Mouse (Mus musculus) urinary bladder, postnatal 14 days (tissue): ENCODE data around the gene B3gnt9.
A peak's percentile ranks its signal among the peaks of the same experiment; 100 is the strongest.

ENCODE experiments used
- DNase-seq: peaks from one replicate; pipeline ENCODE4 v3.0.0; 2021; ENCODE audit warnings: low spot score

B3gnt9 gene

GRCm38 (mm10) chr8:105281821-105282220 lies 26.9 kb upstream of the B3gnt9 start:
- DNase-seq, result no peak

- no peak for DNase-seq
Measured at GRCm38 (mm10) chr8:105280567-105280966, 25.6 kb upstream of the B3gnt9 start.

- DNase-seq, result peak; percentile 81
Measured at GRCm38 (mm10) chr8:105278911-105279334, 24.0 kb upstream of the B3gnt9 start.

GRCm38 (mm10) chr8:105276292-105277120 lies 21.6 kb upstream of the B3gnt9 start:
- peak; percentile 58 for DNase-seq

- DNase-seq, result no peak
Measured at GRCm38 (mm10) chr8:105275840-105276239, 20.9 kb upstream of the B3gnt9 start, which contains the start of gene Nol3. TSS of gene Nol3 (plus strand) at chr8:105276140.

GRCm38 (mm10) chr8:105275387-105275786 lies 20.4 kb upstream of the B3gnt9 start:
- DNase-seq, result no peak

- DNase-seq, result no peak
Measured at GRCm38 (mm10) chr8:105270916-105271186, 15.9 kb upstream of the B3gnt9 start.

GRCm38 (mm10) chr8:105270101-105270915 lies 15.4 kb upstream of the B3gnt9 start:
- no peak for DNase-seq

- peak; percentile 76 for DNase-seq
Measured at GRCm38 (mm10) chr8:105269461-105269947, 14.6 kb upstream of the B3gnt9 start, which contains the start of gene Hsf4. TSS of gene Hsf4 (plus strand) at chr8:105269801.

GRCm38 (mm10) chr8:105269075-105269458 lies 14.1 kb upstream of the B3gnt9 start:
- DNase-seq, result no peak

- no peak for DNase-seq
Measured at GRCm38 (mm10) chr8:105268342-105269074, 13.6 kb upstream of the B3gnt9 start.

GRCm38 (mm10) chr8:105266775-105267174 lies 11.8 kb upstream of the B3gnt9 start:
- DNase-seq, result no peak

GRCm38 (mm10) chr8:105265128-105265527 lies 10.2 kb upstream of the B3gnt9 start:
- DNase-seq, result no peak

- DNase-seq, result peak; percentile 83
Measured at GRCm38 (mm10) chr8:105264024-105264982, 9.3 kb upstream of the B3gnt9 start, which contains the start of the genes Tradd and Fbxl8. TSS of gene Tradd (minus strand) at chr8:105264609. TSS of gene Fbxl8 (plus strand) at chr8:105264648.

GRCm38 (mm10) chr8:105263244-105263912 lies 8.4 kb upstream of the B3gnt9 start:
- no peak for DNase-seq

- DNase-seq, result no peak
Measured at GRCm38 (mm10) chr8:105261326-105261980, 6.5 kb upstream of the B3gnt9 start.

- DNase-seq, result no peak
Measured at GRCm38 (mm10) chr8:105260371-105261099, 5.6 kb upstream of the B3gnt9 start.

GRCm38 (mm10) chr8:105259721-105260320 lies 4.9 kb upstream of the B3gnt9 start:
- DNase-seq, result peak; percentile 78
